Mouse (Mus musculus) stomach, embryonic 16.5 days (tissue): ENCODE data around the gene Olfr521. TPM values are rescaled to one million over a fixed set of nuclear protein-coding genes. Genes with fewer than 3 reads are reported as not detected.
"Not testable (repeated sequence)": the region's sequence is repeated elsewhere in the genome, so short reads cannot be mapped to it uniquely, and the experiment has no call there.

Experiments
- ATAC-seq: fragments of 200-750 bp; cut with Nextera tagmentation; 2 replicates; pipeline ENCODE4 v1.8.0; 2017; ENCODE audit warnings: moderate number of reproducible peaks, moderate TSS enrichment; ENCODE audit not compliant: insufficient read depth, low FRiP score
- H3K27ac ChIP-seq: fragments of 300-500 bp; sonication (generic); 2 replicates; pipeline ENCODE4 v1.5.1; 2014; ENCODE audit warnings: low read length
- H3K27me3 ChIP-seq: fragments of 300-500 bp; sonication (generic); 2 replicates; pipeline ENCODE4 v1.6.1; 2014; ENCODE audit warnings: low read length, control low read depth, mixed read lengths; ENCODE audit not compliant: control insufficient read depth, insufficient read depth
- H3K36me3 ChIP-seq: fragments of 300-500 bp; sonication (generic); 2 replicates; pipeline ENCODE4 v1.6.1; 2014; ENCODE audit warnings: low read length; ENCODE audit not compliant: control insufficient read depth, insufficient read depth
- H3K4me1 ChIP-seq: fragments of 300-500 bp; sonication (generic); 2 replicates; pipeline ENCODE4 v1.6.1; 2014; ENCODE audit warnings: low read length, control low read depth, mixed read lengths; ENCODE audit not compliant: control insufficient read depth, insufficient read depth
- H3K4me2 ChIP-seq: fragments of 300-500 bp; sonication (generic); 2 replicates; pipeline ENCODE4 v1.6.1; 2014; ENCODE audit warnings: low read depth, low read length, mixed read lengths
- H3K4me3 ChIP-seq: fragments of 300-500 bp; sonication (generic); replicated peaks from 2 replicates; pipeline ENCODE4 v1.5.1; 2014; ENCODE audit warnings: mild to moderate bottlenecking, low read length
- H3K9ac ChIP-seq: fragments of 300-500 bp; sonication (generic); 2 replicates; pipeline ENCODE4 v1.6.1; 2014; ENCODE audit warnings: low read length
- H3K9me3 ChIP-seq: fragments of 300-500 bp; sonication (generic); replicated peaks from 2 replicates; pipeline ENCODE4 v1.6.1; 2016; ENCODE audit warnings: low read length, control low read depth; ENCODE audit not compliant: control insufficient read depth
- WGBS: fragments of 180-500 bp; shearing (Covaris S2); extraction: QIAGEN DNeasy Blood & Tissue Kit; methylation state at CpG from one replicate; pipeline ENCODE4 v1.1.7; 2014; 5-methylcytosine and 5-hydroxymethylcytosine counted together
- polyA plus RNA-seq: library from polyadenylated mRNA; unstranded; fragments of >200 nt; fragmentation: Nextera tagmentation; extraction: Ambion mirVana; gene quantifications from 2 replicates; pipeline ENCODE4 v1.2.1, GENCODE M21; 2015

The Olfr521 gene
- not detected in 2 replicates for polyA plus RNA-seq

- H3K36me3 ChIP-seq: no peaks in the 10 kb centered on the region
- H3K27ac ChIP-seq: no peak within 1 kb of the TSS
- no peaks in the 10 kb centered on the region for H3K27me3 ChIP-seq
- no peaks in the 10 kb centered on the region for H3K4me1 ChIP-seq
- H3K9ac ChIP-seq: no peak within 1 kb of the TSS
- 90% methylated on average over 2 of the region's 2 CpGs for WGBS
- H3K4me2 ChIP-seq: no peak within 1 kb of the TSS
- H3K4me3 ChIP-seq: no peak within 1 kb of the TSS
- peaks cover 14% of the 10 kb centered on the region for H3K9me3 ChIP-seq
- no peak for ATAC-seq
Measured at GRCm38 (mm10) chr7:99763207-99763606, at the start of gene Olfr521. Gene Olfr521 (plus strand): TSS chr7:99763507.

GRCm38 (mm10) chr7:99716536-99716935 lies 46.8 kb upstream of the Olfr521 start:
- H3K9me3 ChIP-seq: no peaks in the 10 kb centered on the region
- no peaks in the 10 kb centered on the region for H3K4me1 ChIP-seq
- H3K4me3 ChIP-seq: no peak overlapping the region
- H3K36me3 ChIP-seq: no peaks in the 10 kb centered on the region
- WGBS: 87% methylated on average over 2 of the region's 2 CpGs
- no peak for ATAC-seq
- H3K27me3 ChIP-seq: no peaks in the 10 kb centered on the region
- no peak overlapping the region for H3K9ac ChIP-seq
- H3K27ac ChIP-seq: no peak overlapping the region
- no peak overlapping the region for H3K4me2 ChIP-seq

- Histone ChIP-seq H3K36me3 (no peaks in the 10 kb centered on the region), H3K9me3 (0 out of 2 replicates have a peak, but pooled peaks cover 5% of the 10 kb centered on the region), H3K4me1 (no peaks in the 10 kb centered on the region), H3K27ac (no peak within 1 kb of the TSS), H3K4me3 (no peak within 1 kb of the TSS), H3K4me2 (no peak within 1 kb of the TSS), H3K27me3 (no peaks in the 10 kb centered on the region), H3K9ac (no peak within 1 kb of the TSS)
- WGBS: 95% methylated on average over 2 of the region's 2 CpGs
- no peak for ATAC-seq
Measured at GRCm38 (mm10) chr7:99729973-99730372, 33.3 kb upstream of the Olfr521 start, which contains the start of gene Olfr520. Gene Olfr520 (plus strand): TSS chr7:99730273.

GRCm38 (mm10) chr7:99734612-99735011 lies 28.7 kb upstream of the Olfr521 start:
- WGBS: 88% methylated on average over 2 of the region's 2 CpGs
- no peak overlapping the region for H3K4me2 ChIP-seq

GRCm38 (mm10) chr7:99735491-99735890 lies 27.8 kb upstream of the Olfr521 start:
- not testable (repeated sequence) for H3K27ac ChIP-seq, H3K9me3 ChIP-seq, H3K4me1 ChIP-seq, H3K4me3 ChIP-seq, H3K9ac ChIP-seq, H3K36me3 ChIP-seq, H3K4me2 ChIP-seq, H3K27me3 ChIP-seq, ATAC-seq
- WGBS: 92% methylated on average over 9 of the region's 9 CpGs

More at GRCm38 (mm10) chr7:99734612-99735011, 28.7 kb upstream of the Olfr521 start:
- H3K9me3 ChIP-seq: no peaks in the 10 kb centered on the region
- no peak for ATAC-seq
- H3K36me3 ChIP-seq: no peaks in the 10 kb centered on the region
- no peak overlapping the region for H3K9ac ChIP-seq
- H3K27me3 ChIP-seq: no peaks in the 10 kb centered on the region
- no peaks in the 10 kb centered on the region for H3K4me1 ChIP-seq
- no peak overlapping the region for H3K4me3 ChIP-seq
- no peak overlapping the region for H3K27ac ChIP-seq

GRCm38 (mm10) chr7:99739276-99739675 lies 24.0 kb upstream of the Olfr521 start:
- Histone ChIP-seq H3K4me1 (no peaks in the 10 kb centered on the region), H3K9me3 (no peaks in the 10 kb centered on the region)

GRCm38 (mm10) chr7:99781385-99781784 lies 18.1 kb downstream of the Olfr521 start:
- H3K4me2 ChIP-seq: no peak overlapping the region
- ATAC-seq: no peak

More at GRCm38 (mm10) chr7:99739276-99739675, 24.0 kb upstream of the Olfr521 start:
- H3K4me3 ChIP-seq: no peak overlapping the region
- 39% methylated on average over 9 of the region's 9 CpGs for WGBS
- H3K36me3 ChIP-seq: no peaks in the 10 kb centered on the region
- H3K27ac ChIP-seq: no peak overlapping the region
- H3K27me3 ChIP-seq: no peaks in the 10 kb centered on the region
- no peak for ATAC-seq
- H3K9ac ChIP-seq: no peak overlapping the region
- no peak overlapping the region for H3K4me2 ChIP-seq

GRCm38 (mm10) chr7:99781916-99782315 lies 18.6 kb downstream of the Olfr521 start:
- no peak for ATAC-seq
- Histone ChIP-seq H3K9ac (no peak overlapping the region), H3K4me2 (no peak overlapping the region), H3K27ac (no peak overlapping the region), H3K4me3 (no peak overlapping the region), H3K9me3 (no peaks in the 10 kb centered on the region), H3K27me3 (no peaks in the 10 kb centered on the region), H3K4me1 (no peaks in the 10 kb centered on the region), H3K36me3 (no peaks in the 10 kb centered on the region)
- 73% methylated on average over 2 of the region's 2 CpGs for WGBS

More at GRCm38 (mm10) chr7:99781385-99781784, 18.1 kb downstream of the Olfr521 start:
- no peaks in the 10 kb centered on the region for H3K4me1 ChIP-seq
- 62% methylated on average over 5 of the region's 5 CpGs for WGBS
- no peaks in the 10 kb centered on the region for H3K36me3 ChIP-seq
- H3K9ac ChIP-seq: no peak overlapping the region
- H3K27me3 ChIP-seq: no peaks in the 10 kb centered on the region
- no peaks in the 10 kb centered on the region for H3K9me3 ChIP-seq
- H3K27ac ChIP-seq: no peak overlapping the region
- no peak overlapping the region for H3K4me3 ChIP-seq

- no peaks in the 10 kb centered on the region for H3K36me3 ChIP-seq
- H3K4me3 ChIP-seq: no peak overlapping the region
- H3K9me3 ChIP-seq: no peaks in the 10 kb centered on the region
- ATAC-seq: no peak
- no peak overlapping the region for H3K27ac ChIP-seq
- no peaks in the 10 kb centered on the region for H3K4me1 ChIP-seq
- WGBS: 84% methylated on average over 7 of the region's 7 CpGs
- no peak overlapping the region for H3K4me2 ChIP-seq
- no peak overlapping the region for H3K9ac ChIP-seq
- no peaks in the 10 kb centered on the region for H3K27me3 ChIP-seq
Measured at GRCm38 (mm10) chr7:99783421-99783820, 20.1 kb downstream of the Olfr521 start.
